Mouse (Mus musculus) kidney, adult 8-10 months (tissue): ENCODE results near the gene Arf1.

Experiments
- DNase-seq, 2 experiments: peaks; one replicate each; pipeline ENCODE4 v3.0.0; 2022

The Arf1 gene

DNA sequence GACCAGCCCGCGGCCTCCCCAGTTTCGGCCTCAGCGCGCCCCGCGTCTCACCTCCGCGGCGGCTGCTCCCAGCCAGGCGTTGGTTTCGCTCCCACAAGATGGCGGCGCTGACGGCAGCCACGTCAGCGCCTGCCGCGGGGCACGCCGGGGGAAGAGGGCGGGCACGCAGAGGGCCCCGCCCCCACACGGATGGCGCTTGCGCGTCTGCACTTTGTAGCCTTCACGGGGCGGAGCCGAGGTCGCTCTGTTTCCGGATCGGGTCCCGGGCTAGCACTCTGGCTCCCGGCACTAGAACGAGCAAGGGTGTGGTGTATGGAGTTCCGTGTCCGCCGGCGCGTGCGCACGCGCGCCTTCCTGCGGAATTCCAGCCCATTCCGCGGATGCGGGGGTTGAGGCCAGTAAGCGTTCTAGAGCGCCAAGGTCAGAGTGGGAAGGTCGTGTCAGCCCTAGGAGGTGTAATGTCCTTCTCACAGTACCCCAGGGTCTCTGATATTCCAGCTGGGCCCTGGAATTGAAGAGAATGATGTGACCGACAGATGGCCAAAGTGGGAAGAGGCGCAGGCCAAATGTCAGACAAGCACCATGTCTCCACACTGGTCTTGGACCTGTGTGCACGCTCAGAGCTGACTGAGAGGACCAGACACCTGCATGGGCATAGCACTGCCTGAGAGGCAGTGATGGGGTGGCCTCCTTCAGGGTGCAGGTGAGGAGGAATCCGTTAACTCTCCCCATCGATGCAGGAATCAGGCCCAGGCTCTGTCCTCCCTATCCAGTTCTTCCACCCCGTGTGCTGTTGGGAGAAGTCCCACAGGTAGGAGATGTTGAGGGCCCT, at the start of gene Arf1:
TSS of gene Arf1 (minus strand) at position 149 of the 832 bp plus-strand sequence.
- DNase-seq = peak; percentile 95 to 97

DNA sequence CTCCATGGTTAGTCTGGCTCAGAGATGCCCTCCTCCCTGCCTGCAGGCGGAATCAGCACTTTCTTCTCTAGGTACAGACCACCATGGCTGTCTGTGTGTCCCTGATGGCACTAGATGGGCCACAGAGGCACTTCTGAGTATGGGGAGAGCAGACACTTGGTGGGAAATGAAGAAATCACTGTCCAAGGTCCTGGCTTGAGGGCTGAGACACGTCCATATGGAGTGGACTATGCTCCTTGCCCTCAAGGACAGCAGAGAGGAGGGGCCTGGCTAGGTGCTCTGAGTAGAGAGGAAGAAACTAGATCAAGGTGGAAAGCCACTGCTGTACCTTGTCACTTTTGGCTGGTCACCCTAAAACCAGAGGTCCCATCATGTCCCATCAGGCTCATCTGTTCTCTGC, 48.8 kb upstream of the Arf1 start:
- DNase-seq = no peak

DNA sequence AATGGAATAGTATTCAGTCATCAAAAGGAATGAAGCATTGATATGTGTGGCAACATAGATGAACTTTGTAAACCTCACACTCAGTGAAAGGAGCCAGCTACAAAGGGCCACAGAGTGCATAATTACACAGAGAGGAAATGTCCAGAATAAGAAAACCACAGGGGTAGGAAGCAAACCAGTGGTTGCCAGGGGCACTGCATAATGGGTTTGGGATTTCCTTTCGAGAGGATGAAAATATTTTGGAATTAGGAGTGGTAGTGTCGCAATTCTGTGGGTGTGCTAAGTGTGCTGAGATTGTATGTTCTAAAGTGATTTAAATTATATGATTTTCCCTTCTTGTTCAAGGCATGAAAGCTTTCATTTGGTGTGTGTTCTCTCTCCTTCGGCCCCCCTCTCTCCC, 46.1 kb upstream of the Arf1 start:
- no peak for DNase-seq

DNA sequence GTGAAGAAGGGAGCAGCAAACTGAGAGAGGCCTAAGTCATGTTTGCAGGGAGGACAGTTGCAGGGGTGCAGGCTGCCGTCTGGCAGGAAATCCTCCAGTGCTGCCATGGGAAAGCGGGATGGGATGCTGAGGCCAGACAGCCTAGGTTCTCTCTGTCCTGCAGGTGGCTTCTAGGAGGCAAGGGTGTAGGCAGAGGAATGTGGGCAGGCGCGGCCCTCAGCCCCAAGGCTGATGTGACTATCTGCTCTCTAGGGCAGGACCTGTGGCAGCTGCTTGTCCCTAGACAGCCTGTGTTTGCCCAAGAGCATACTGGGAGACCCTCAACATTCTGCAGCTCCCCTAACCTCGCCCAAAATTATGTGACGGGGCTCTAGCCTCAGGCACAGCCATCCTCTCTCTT, 38.7 kb upstream of the Arf1 start:
- DNase-seq = no peak

DNA sequence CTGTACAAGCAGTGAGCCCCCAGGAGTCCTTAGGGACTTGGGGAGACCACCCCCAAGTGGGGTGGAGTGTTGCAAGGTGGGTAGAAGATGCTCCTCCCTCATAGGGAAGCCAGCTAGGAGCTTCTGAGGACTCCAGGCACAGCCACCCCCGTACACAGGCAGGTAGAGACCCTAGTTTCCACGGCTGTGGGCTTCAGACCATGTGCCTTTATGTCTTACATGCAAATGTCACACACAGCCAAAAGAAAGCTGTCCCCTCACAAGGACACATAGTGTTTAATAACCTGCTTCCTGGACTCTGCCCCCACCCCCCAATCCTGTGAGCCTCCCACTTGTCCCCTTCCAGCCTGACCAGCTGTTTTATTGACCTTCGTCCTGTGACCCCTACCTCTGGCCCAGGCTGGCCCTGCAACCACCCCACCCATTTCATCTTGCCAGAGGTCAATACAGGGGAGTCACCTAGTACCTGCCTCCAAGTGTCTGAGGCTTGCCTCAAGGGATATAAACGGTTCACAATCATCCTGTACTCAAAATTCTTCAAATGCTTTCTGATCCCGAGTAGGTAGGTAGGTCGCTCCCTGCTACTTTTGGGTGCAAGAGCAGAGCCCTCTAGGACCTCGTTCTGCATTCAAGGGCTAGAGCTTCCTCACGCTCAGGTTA, 37.2 kb upstream of the Arf1 start:
- DNase-seq = no peak

DNA sequence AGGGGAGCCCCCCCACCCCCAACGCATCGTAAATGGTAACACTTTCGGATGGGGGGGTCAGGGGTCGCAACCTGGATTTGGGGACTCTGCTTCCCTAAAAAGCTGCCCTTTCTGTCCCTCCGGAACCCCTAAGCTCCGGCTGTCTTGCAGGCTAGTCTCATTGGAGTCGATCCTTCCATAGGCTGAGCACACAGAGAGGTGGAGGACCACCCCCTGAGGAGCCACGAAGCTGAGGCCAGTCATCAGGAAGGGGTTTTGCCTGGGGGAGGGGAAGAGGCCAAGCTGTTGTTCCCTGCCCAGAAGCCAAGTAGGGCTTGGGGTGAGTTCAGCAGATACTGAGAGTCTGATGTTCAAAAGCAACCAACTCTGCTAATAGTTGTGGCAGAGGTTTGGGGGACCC, 36.5 kb upstream of the Arf1 start:
- no peak for DNase-seq

DNA sequence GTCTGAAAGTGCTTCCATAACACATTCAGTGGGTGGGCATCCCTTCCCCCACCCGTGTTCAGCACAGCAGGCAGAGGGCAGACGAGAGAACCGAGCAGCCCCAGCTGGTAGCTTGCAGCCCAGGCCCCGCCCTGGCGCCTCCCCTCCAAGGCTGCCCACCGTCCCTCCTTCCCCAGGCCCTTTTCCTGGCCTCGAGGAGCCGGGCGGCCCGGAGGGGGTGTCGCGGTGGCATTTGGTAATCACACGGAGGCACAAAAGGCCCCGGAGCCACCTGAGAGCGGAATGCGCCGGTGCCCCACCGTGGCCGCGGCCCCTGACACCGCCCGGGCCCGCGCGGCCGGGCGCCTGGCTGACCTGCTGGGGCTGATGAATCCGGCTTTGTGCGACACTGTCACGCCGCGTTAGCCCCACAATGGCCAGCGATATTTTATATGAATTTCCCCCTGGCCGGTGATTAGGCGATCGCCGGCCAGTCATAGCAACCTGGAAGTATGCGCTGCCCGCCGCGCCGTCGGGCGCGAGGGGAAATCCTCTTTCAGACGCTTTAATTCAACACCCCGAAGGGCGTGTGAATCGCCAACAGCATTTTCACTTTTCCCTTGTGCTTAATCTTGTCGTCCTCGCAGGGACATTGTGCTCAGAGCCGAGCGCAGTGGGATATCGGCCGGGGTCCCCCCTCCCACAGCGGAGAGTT, 35.9 kb upstream of the Arf1 start:
- peak in 1 of 2 experiments; percentile 6 for DNase-seq

DNA sequence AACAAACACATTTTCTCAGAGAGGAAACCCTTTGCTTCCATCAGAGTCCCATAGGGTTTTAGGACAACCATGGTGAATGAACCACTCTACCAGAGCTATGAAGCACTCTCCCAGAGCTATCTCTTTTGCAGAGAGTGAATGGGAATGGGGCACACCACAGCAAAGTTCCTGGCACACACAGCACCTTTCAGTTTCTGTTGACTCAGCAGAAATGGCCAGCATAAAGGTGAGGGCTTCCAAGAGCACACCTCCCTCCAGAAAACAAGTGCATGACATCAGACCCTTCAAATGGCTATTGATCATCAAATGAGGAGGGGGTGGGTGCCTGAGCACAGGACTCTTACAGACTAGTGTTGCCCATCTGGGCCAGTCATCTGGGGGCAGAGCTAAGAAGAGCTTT, 34.2 kb upstream of the Arf1 start:
- no peak for DNase-seq

DNA sequence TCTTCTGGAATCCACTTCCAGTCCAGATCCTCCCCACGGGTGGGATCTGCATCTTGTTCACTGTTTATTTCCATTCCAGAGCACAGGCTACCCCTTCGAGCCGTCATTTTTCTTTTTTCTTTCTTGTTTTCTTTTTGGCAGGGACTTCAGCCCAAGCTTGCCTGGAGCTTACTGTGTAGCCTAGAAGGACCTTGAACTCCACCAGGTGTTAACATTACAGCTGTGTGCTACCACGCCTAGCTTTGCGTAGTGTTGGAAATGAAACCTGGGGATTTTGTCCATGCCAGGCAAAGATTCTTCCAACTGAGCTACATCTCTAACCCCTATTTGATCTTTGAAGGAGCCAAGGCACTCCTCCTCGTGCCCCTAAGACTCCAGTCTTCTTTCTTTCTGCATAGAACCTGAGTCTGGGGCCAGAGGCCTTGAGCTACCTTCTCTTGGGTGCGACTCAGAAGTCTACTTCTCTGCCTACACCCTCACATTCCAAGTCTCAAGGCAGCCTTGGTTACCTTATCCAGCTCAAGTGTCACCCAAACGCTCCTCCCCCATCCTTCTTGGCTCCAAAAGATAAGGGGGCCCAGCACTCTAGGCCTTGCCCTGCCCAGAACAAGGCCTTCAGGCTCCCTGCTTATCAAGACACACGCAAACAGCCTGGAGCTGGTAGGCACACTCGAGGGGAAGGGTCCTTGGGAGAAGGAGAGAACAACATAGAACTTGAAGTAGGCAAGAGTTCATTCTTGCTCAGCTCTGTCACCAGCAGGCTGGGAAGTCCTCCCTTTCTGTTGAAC, 32.8 kb upstream of the Arf1 start:
- no peak for DNase-seq

DNA sequence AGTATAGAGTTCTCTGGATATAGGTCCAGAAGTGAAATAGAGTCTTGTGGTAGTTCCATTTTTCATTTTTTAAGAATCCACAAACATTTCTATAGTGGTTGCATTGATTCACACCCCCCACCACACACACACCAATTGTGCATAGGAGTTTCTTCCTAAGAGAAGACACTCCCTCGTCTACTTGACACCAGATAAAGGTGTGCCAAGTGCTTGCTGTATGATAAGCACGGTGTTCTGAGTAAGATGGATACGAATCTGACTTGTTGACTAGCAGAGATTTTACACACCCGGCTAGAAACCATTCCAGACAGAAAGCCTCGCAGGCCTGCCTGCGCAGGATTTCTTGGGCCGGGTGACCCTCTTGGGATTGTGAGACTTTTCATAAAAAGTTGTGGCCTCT, 31.6 kb upstream of the Arf1 start:
- no peak for DNase-seq

DNA sequence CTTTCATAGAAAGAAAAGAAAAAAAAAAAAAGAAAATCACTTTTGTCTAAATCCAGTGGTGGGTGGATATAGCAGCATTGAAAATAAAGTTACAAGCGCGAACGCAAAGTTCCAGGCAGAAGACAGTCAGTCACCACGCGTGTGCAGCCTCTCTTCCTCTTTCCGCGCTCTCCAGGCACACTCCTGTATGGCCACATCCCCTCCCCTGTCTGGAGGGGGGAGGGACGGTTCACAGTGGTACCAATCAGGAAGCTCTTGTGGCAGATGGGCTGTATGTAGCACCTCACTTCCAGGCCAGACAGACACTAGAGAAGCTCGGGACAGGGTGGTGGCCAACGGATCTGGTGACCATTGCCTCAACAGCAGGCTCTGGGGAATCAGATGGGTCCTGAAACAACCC, 20.0 kb upstream of the Arf1 start:
- no peak for DNase-seq

DNA sequence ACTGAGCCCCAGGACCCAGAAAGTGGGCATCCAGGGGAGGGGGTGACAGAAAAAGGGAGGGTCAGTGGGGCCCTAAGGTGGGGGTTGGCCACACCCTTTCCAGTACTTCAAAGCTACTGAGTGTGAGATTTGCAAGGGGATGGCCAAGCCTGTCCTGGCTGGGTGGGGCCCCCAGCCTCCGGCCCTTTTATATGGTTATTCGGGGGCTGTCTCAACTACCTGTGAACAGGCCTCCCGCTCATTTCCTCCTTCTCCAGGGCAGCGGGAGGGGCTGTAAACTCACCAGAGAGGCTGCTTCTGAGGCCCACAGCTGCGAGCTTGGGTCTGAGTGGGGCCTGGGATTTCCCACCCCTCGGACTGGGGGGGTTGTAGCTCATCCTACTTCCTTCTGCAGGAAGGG, 15.8 kb upstream of the Arf1 start:
- DNase-seq = no peak

DNA sequence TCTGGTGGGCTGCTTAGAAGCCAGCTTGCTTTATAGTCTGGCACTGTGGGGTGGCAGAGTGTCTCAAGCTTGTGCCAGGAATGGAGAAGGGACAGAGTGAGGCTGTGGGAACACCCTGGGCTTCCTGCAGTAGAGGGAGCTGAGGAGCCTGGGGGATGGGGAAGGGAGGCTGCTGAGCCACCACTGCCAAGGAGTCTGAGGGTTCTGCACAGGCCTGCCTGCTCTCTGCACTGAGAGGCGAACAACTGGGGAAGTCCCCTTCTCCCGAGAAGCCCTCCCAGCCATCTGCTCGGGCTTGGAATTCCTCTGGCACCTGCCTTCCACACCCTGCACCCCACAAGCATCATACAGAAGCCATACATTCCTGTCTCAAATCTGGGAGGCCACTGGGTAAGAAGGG, 13.8 kb upstream of the Arf1 start:
- DNase-seq = no peak

DNA sequence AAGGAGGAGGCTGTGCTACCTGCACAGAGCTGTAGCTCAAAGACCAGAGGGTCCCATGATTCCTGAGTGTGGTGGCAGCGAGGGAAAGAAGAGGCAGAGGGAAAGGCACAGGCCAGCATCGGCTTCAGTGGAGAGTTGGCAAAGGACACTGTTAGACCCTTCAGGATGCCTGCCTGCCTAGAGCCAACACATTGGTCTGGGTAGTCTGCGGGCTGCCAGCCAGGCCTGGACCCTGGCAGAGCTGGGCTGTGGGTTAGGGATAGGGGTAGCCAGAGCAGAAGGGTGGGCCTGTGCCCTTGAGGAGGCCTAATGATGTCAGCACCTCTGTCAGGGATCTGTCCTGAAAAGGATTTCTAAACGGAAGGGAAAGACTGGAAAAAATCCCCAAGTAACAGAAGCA, 11.7 kb upstream of the Arf1 start:
- DNase-seq = no peak

DNA sequence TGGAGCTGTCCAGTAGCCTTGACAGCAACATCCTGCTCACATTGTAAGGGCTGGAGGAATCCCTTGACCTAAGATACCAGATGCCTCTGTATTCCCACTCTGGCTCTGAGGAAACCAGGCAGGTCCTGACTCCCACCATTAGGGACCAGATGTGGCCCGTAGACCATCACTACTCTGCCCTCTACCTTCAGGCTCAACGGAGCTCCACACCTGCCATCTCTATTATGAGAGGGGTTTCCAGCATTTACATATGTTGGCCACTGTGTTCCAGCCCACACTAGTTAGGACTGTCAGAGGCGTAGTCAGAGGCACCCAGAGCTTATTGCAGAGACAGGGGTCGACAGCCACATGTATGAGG, 11.3 kb upstream of the Arf1 start:
- DNase-seq = no peak

DNA sequence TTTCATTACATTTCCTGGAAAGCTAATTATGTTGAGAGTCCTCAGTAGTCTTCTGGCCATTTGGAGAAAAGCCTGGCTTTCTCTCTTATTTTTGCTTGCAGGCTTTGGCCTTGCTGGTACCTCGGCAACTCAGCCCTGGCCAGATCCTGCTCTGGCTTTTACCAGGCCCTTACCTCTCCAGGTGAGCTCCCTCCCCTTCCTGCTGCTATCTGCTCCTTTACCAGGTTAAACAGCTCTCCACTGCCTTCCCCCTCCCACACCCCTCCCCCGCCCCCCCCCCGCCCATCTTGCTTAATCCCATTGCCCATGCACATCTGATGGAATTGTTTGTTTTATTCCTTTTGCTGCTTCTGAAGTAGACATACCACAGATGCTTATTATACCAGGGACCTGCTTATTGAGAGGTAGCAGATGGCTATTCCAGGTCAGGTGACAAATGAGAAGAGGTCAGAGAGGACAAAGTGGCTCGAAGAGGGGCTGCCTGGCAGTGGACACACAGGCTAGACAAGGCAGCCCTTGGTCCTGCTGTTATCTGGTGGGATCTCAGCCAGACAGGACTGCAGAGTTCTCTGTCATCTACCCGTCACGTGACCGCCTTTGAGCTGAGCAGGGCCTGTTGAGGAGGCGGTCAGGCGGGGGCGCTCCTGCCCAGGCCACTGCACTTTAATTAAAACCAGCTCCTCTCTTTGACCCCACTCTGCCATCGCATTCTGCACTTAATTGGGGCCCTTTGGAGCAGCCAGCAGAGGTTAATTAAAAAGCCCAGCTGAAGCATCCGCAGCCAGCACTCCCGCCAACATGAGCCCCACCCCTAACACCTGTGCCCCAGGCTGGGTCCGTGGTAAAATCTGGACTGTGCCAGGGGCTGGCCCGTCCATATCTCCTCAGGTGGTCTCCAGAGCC, 10.7 kb upstream of the Arf1 start:
- peak; percentile 64 to 75 for DNase-seq

DNA sequence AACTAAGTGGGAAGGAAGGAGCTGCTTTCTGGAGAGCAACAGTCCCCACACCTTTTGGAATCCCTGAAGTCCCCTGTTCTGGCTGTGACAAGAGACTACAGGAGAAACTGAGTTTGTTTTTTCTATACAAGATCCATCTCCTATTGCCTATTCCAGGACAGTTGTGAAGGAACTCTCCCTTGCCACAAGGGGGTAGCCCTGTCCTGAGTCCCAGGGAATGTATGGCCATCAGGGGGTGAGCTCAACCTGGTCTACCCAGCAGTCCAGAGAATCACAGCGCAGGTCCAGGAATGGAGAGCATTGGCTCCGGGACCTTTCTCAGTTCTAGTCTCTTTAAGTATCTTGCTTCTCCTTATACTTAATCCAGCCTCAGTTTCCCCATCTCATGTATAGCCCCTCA, 4.7 kb upstream of the Arf1 start:
- no peak for DNase-seq

DNA sequence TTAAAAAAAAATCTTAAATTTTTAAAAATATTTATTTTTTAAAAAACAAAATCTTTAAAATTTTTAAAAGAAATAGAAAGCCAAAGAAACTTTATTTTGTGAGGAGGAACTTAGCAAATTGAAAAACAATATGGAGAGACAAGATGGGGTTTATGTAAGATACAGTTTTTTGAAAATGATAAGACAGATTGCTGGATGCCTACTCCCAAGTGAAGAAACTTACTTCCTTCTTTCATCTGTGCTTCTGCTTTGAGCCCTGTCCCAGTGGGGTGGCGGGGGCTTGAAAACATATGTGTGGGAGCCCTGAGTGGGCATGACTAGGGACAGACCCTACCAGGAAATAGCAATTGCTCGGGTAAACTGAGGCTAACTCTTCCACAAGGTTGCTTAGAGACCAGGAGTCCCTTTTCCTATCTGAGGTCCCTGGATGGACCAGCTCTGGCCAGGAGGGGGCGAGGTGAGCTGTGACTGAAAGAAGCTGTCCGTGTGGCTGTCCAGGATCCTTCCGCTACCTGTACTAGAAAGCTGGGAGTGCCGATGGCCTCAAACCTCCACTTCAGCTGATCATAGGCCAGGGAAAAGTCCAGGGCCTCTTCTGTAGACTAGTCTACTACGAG, 2.2 kb upstream of the Arf1 start:
- DNase-seq = peak; percentile 58 to 84

DNA sequence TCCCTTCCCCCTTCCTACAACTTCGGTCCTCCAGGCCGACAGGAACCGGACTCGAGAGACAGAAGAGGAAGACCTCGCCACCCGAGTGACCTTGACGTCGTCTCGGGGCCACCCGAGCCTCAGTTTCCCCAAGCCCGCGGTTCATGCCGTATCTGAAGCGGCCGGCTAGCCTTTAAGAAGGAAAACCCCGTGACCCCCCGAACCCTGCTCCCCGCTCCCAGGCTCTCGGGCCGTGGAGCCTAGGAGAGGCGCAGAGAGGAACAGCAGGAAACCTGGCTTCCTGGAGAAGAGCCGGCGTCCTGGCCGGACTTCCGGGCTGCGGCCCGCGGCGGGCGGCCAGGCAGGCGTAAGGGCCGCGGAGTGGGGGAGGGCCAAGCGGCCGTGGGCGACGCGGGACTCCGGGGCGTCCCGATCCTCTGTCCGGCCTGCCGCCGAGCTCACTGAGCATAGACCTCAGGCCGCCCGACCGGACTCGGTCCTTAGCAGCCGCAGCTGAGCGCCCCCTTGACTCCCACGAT, 407 bp downstream of the Arf1 start:
- no peak for DNase-seq

DNA sequence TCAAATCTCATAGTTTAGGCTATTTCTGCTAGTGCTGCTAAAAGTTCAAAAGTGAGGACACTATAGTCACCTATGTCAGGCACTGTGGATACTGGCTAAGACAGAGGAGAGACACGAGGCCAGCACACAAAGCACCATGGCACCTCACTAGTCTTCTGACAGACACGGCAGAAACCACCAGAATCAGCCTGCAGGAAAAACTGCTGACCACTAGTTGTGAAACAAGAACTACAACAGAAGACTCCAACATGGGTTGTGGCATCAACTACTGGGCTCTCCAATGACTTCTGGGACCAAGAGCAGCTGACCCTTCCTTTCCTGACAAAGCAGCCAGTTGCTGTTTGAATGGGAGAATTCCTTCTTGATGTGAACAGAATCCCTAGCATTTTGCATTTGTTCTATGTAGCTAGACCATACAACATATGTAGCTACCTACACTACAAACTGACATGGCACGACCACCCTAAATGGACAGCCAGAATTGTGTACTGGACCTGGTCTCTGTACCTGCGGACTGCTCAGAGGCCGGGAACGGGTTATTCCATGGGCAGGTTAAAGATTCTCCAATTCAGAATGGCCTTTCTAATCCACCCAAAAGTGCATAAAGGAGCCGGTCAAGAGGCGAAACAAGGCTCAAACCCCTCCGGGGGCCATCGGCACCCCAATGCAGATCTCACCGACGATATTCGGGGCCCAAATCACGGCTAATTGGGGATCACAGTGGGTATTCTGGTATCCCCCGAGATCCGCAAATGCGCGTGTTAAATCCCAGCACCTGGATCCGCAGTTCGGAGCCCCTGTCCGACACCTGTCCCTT, 1.1 kb downstream of the Arf1 start:
- DNase-seq = peak in 1 of 2 experiments; percentile 46

DNA sequence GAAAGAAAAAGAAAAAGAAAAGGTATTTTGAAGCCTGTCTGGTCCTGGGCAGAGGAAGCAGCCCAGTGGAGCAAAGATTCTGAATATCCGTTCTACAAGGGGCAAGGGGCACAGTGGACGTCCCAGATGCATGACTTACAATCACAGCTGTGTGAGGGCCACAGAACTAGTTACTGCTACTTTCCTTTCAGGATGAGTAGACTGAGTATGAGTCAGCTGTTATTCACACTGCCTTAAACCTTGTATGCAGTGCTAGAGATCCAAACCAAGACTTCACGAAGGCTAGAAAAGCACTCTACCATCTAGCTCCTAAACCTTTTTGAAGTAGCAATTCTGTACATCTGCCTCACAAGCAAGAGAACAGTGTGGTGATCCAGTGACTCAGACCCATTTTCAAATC, 1.8 kb downstream of the Arf1 start:
- no peak for DNase-seq
